Mouse (Mus musculus) embryonic facial prominence, embryonic 12.5 days (tissue): ENCODE data around the gene 4930512M02Rik. TPM values are rescaled to one million over a fixed set of nuclear protein-coding genes. Genes with fewer than 3 reads are reported as not detected.

ENCODE experiments used
- ATAC-seq: fragments of 200-750 bp; cut with Nextera tagmentation; 2 replicates; pipeline ENCODE4 v1.8.0; 2017; ENCODE audit not compliant: insufficient number of reproducible peaks, insufficient read depth, low FRiP score, low TSS enrichment
- H3K27ac ChIP-seq: fragments of 300-500 bp; sonication (generic); 2 replicates; pipeline ENCODE4 v1.5.1; 2016; ENCODE audit warnings: mild to moderate bottlenecking
- H3K27me3 ChIP-seq: fragments of 300-500 bp; sonication (generic); 2 replicates; pipeline ENCODE4 v1.6.1; 2016; ENCODE audit warnings: mild to moderate bottlenecking, moderate library complexity
- H3K36me3 ChIP-seq: fragments of 300-500 bp; sonication (generic); 2 replicates; pipeline ENCODE4 v1.6.1; 2016; ENCODE audit warnings: mild to moderate bottlenecking
- H3K4me1 ChIP-seq: fragments of 300-500 bp; sonication (generic); 2 replicates; pipeline ENCODE4 v1.6.1; 2016
- H3K4me2 ChIP-seq: fragments of 300-500 bp; sonication (generic); replicated peaks from 2 replicates; pipeline ENCODE4 v1.6.1; 2016; ENCODE audit warnings: mild to moderate bottlenecking, moderate library complexity
- H3K4me3 ChIP-seq: fragments of 300-500 bp; sonication (generic); 2 replicates; pipeline ENCODE4 v1.5.1; 2016; ENCODE audit warnings: mild to moderate bottlenecking
- H3K9ac ChIP-seq: fragments of 300-500 bp; sonication (generic); 2 replicates; pipeline ENCODE4 v1.6.1; 2016; ENCODE audit warnings: mild to moderate bottlenecking, moderate library complexity
- H3K9me3 ChIP-seq: fragments of 300-500 bp; sonication (generic); 2 replicates; pipeline ENCODE4 v1.6.1; 2016; ENCODE audit warnings: mild to moderate bottlenecking, moderate library complexity
- WGBS: fragments of 180-500 bp; shearing (Covaris S2); methylation state at CpG from one replicate; pipeline ENCODE4 v1.1.7; 2016; 5-methylcytosine and 5-hydroxymethylcytosine counted together
- polyA plus RNA-seq: library from polyadenylated mRNA; unstranded; fragments of >200 nt; fragmentation: Nextera tagmentation; extraction: Ambion mirVana; gene quantifications from 2 replicates; pipeline ENCODE4 v1.2.1, GENCODE M21; 2016

4930512M02Rik gene
- polyA plus RNA-seq, 1 experiment from 2014 or later, result not detected

- ATAC-seq, result 0 out of 2 replicates have a peak, but pooled peaks have one; percentile 47
- H3K9me3 ChIP-seq, result no peaks in the 10 kb centered on the region
- H3K27me3 ChIP-seq, result no peaks in the 10 kb centered on the region
- H3K4me1 ChIP-seq, result no peaks in the 10 kb centered on the region
- no peaks in the 10 kb centered on the region for H3K36me3 ChIP-seq
- no peak overlapping the region for H3K27ac ChIP-seq
- H3K4me3 ChIP-seq, result no peak overlapping the region
- no peak overlapping the region for H3K4me2 ChIP-seq
- H3K9ac ChIP-seq, result no peak overlapping the region
Measured at GRCm38 (mm10) chr11:11644303-11644702, 16.7 kb upstream of the 4930512M02Rik start.

- H3K27ac ChIP-seq, result no peak overlapping the region
- H3K27me3 ChIP-seq, result no peaks in the 10 kb centered on the region
- no peak overlapping the region for H3K4me3 ChIP-seq
- no peak overlapping the region for H3K9ac ChIP-seq
- no peaks in the 10 kb centered on the region for H3K9me3 ChIP-seq
- no peak overlapping the region for H3K4me2 ChIP-seq
- H3K4me1 ChIP-seq, result no peaks in the 10 kb centered on the region
- 61% methylated on average over 4 of the region's 4 CpGs for WGBS
- no peak for ATAC-seq
- no peaks in the 10 kb centered on the region for H3K36me3 ChIP-seq
Measured at GRCm38 (mm10) chr11:11624073-11624705, 3.4 kb downstream of the 4930512M02Rik start.

DNA sequence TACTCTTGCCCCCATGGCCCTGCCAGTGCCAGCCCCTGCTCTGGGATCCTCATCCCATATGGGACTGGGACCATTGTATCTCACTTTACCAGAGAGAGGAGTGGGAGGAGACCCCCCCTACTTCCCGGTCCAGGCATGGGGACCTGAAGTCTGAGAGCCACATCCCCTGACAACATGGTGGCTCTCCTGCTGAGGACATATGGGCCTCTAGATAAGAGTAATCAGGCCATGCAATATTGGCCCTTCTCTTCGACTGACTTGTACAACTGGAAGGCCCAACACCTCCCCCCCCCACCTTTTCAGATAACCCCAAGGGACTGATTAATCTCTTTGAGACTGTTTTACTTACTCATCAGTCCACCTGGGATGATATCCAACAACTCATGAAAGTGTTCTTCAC lies 18.4 kb downstream of the 4930512M02Rik start:
- Histone ChIP-seq H3K9me3 (peaks cover 10% of the 10 kb centered on the region; the same call in 1 of the 2 replicates), H3K27ac (no peak overlapping the region), H3K27me3 (no peaks in the 10 kb centered on the region), H3K4me3 (no peak overlapping the region), H3K9ac (no peak overlapping the region), H3K36me3 (no peaks in the 10 kb centered on the region), H3K4me1 (no peaks in the 10 kb centered on the region), H3K4me2 (no peak overlapping the region)
- WGBS, result 81% methylated on average over 2 of the region's 2 CpGs
- no peak for ATAC-seq

DNA sequence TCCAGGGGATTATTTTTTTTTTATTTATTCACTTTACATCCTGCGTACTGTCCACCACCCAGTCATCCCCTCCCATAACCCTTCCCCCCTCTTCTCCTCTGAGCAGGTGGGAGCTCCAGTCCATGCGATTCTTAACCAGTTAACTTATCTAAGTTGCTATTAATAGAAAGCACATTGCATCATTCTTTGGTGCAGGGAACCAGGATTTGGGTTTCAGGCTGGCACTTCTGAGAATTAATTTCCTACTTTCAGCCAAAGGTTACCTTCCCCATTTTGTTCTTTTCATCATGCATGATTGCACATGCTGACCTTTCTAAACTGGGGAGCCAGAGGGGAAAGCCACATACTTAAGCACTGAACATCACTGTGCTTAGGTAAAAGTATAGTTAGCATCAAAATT lies 40.3 kb downstream of the 4930512M02Rik start:
- no peak overlapping the region for H3K4me2 ChIP-seq
- H3K9ac ChIP-seq, result no peak overlapping the region
- no peaks in the 10 kb centered on the region for H3K27me3 ChIP-seq
- WGBS, result 60% methylated on average over 2 of the region's 2 CpGs
- no peaks in the 10 kb centered on the region for H3K4me1 ChIP-seq
- no peak overlapping the region for H3K27ac ChIP-seq
- no peaks in the 10 kb centered on the region for H3K9me3 ChIP-seq
- no peak for ATAC-seq
- no peaks in the 10 kb centered on the region for H3K36me3 ChIP-seq
- no peak overlapping the region for H3K4me3 ChIP-seq

GRCm38 (mm10) chr11:11586423-11586822 lies 41.2 kb downstream of the 4930512M02Rik start:
- Histone ChIP-seq H3K4me1 (no peaks in the 10 kb centered on the region), H3K4me2 (no peak overlapping the region), H3K27me3 (no peaks in the 10 kb centered on the region), H3K36me3 (no peaks in the 10 kb centered on the region), H3K9ac (no peak overlapping the region), H3K9me3 (no peaks in the 10 kb centered on the region), H3K4me3 (no peak overlapping the region), H3K27ac (no peak overlapping the region)
- WGBS, result 94% methylated on average over 1 of the region's 1 CpGs
- ATAC-seq, result no peak

DNA sequence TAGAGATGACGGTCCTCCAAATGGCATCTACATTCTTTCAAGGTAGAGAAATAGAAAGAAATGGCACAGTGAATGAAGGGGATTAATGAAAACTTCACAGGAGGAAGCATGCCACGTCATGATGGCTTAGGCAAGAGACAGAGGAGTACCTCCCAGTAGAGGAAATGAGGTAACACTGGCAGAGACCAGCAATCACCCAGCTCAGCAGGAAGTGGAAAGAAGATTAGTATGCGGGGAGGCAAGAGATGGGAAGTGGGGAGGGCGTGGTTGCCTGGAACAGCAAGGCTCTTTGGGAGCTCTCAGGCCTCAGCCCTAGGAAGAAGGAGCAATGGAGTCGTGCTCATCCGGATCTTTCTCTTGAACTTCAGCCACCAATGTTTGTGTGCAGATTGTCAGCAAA lies 53.9 kb downstream of the 4930512M02Rik start:
- no peaks in the 10 kb centered on the region for H3K27me3 ChIP-seq
- ATAC-seq, result no peak
- WGBS, result 62% methylated on average over 6 of the region's 6 CpGs

DNA sequence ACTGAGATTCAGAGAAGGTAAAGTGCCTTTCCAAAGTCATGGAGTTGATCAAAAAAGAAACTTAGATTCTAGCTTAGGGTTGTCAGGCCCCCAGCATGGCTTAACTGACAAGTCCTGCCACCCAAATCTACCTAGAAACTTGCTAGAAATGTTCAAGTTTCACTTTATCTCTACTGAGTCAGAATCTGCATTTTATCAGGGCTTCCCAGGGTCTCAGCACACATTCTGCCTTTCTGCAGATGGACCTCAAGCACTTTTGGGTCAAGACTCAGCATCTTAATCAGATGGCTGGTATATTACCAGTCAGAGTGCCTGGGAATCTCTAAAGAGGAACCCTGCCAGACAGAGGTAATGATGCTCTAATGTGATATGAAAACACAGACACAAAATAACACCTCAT lies 56.9 kb downstream of the 4930512M02Rik start:
- ATAC-seq, result no peak
- Histone ChIP-seq H3K27me3 (no peaks in the 10 kb centered on the region), H3K36me3 (no peaks in the 10 kb centered on the region), H3K4me1 (no peaks in the 10 kb centered on the region), H3K9me3 (no peaks in the 10 kb centered on the region), H3K4me2 (no peak overlapping the region), H3K27ac (no peak overlapping the region), H3K9ac (no peak overlapping the region), H3K4me3 (no peak overlapping the region)

More for the DNA sequence above, 53.9 kb downstream of the 4930512M02Rik start:
- H3K4me3 ChIP-seq, result no peak overlapping the region
- no peak overlapping the region for H3K4me2 ChIP-seq
- no peaks in the 10 kb centered on the region for H3K9me3 ChIP-seq
- H3K9ac ChIP-seq, result no peak overlapping the region
- H3K4me1 ChIP-seq, result no peaks in the 10 kb centered on the region
- H3K36me3 ChIP-seq, result no peaks in the 10 kb centered on the region
- no peak overlapping the region for H3K27ac ChIP-seq

- Histone ChIP-seq H3K4me2 (no peak overlapping the region), H3K4me3 (no peak overlapping the region), H3K4me1 (no peaks in the 10 kb centered on the region), H3K9ac (no peak overlapping the region), H3K27ac (no peak overlapping the region), H3K27me3 (no peaks in the 10 kb centered on the region), H3K9me3 (no peaks in the 10 kb centered on the region), H3K36me3 (no peaks in the 10 kb centered on the region)
- WGBS, result 38% methylated on average over 4 of the region's 4 CpGs
- ATAC-seq, result no peak
Measured at GRCm38 (mm10) chr11:11569466-11570132, 58.0 kb downstream of the 4930512M02Rik start.

GRCm38 (mm10) chr11:11568033-11568432 lies 59.6 kb downstream of the 4930512M02Rik start:
- H3K4me1 ChIP-seq, result no peaks in the 10 kb centered on the region
- no peak overlapping the region for H3K9ac ChIP-seq
- no peaks in the 10 kb centered on the region for H3K9me3 ChIP-seq
- 88% methylated on average over 2 of the region's 2 CpGs for WGBS
- ATAC-seq, result no peak
- no peaks in the 10 kb centered on the region for H3K27me3 ChIP-seq
- no peak overlapping the region for H3K4me2 ChIP-seq
- H3K36me3 ChIP-seq, result no peaks in the 10 kb centered on the region
- no peak overlapping the region for H3K4me3 ChIP-seq
- H3K27ac ChIP-seq, result no peak overlapping the region

- H3K36me3 ChIP-seq, result no peaks in the 10 kb centered on the region
- H3K27ac ChIP-seq, result no peak overlapping the region
- H3K4me1 ChIP-seq, result no peaks in the 10 kb centered on the region
- H3K27me3 ChIP-seq, result no peaks in the 10 kb centered on the region
- WGBS, result 69% methylated on average over 6 of the region's 6 CpGs
- H3K4me2 ChIP-seq, result no peak overlapping the region
- no peak overlapping the region for H3K9ac ChIP-seq
- no peak for ATAC-seq
- H3K9me3 ChIP-seq, result no peaks in the 10 kb centered on the region
- H3K4me3 ChIP-seq, result no peak overlapping the region
Measured at GRCm38 (mm10) chr11:11565146-11565820, 62.4 kb downstream of the 4930512M02Rik start.

DNA sequence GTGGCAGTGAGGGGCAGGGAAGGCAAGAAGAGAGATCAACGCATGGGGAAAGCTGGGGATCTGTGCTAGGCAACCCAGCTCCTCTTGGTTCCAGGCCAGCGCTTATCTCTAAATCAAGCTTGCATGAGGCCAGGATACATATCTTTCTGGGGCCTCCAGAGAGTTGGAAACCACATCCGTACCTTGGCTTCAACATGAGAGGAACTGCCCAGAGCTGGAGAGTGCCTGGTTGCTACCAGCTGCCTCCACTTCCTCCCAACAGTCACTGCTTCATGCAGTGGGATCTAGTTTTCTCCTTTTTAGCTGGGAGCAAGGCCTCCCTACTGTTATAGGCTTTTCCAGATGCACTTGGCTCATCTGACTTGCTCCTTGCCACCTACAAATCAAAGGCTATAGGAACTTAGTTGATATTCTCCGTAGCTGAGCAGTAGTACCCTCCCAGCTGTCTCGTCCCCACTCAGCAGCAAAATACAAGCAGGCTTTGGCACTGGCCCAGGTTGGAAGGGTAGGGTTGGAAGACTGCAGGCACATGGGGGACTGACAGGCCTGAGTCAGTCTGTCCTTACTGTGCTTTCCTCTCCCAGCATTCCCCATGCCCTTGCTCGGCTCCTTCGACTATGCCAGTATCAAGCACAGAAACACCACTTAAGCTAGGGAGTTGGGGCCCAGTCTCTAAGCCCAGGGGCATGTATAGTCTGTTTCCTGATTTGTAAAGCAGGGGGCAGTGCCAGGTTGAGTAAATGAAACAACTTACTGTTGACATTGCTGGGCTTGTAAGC lies 63.2 kb downstream of the 4930512M02Rik start:
- no peak overlapping the region for H3K4me3 ChIP-seq
- H3K27ac ChIP-seq, result no peak overlapping the region
- peak; percentile 60; the same call in 1 of the 2 replicates for ATAC-seq
- no peaks in the 10 kb centered on the region for H3K4me1 ChIP-seq
- H3K27me3 ChIP-seq, result no peaks in the 10 kb centered on the region
- H3K4me2 ChIP-seq, result no peak overlapping the region
- WGBS, result 77% methylated on average over 7 of the region's 7 CpGs
- no peaks in the 10 kb centered on the region for H3K36me3 ChIP-seq
- no peaks in the 10 kb centered on the region for H3K9me3 ChIP-seq
- no peak overlapping the region for H3K9ac ChIP-seq
